Mouse (Mus musculus): ENCODE results near the gene Ccndbp1. TPM values are rescaled to one million over a fixed set of nuclear protein-coding genes. Genes with fewer than 3 reads are reported as not detected.

The Ccndbp1 gene
- total and polyA plus RNA-seq, 3 experiments = 23.4 to 38.8 (median 33.4) TPM

GRCm38 (mm10) chr2:120970559-120971080 lies 37.6 kb upstream of the Ccndbp1 start, which contains the start of gene Ubr1:
TSS of gene Ubr1 (minus strand) at chr2:120970715.
- dilution Hi-C loops (cut with MboI; ENCODE audit: extremely low pct_ligation_motif_present, extremely low pct_unique_long_range_greater_than_20kb, low sequenced_read_pairs) (no loop called here), in situ Hi-C loops (cut with MboI; ENCODE audit: low pct_ligation_motif_present, low pct_unique_long_range_greater_than_20kb, low sequenced_read_pairs) (no loop called here)
- TF ChIP-seq UBTF (IDR thresholded peaks at IDR 0.05; ENCODE audit: low read depth, low read length) = peak; percentile 85; the same call in 1 of the 2 replicates
- peak; percentile 67; the same call in 1 of the 2 replicates for TF ChIP-seq MEF2A (IDR thresholded peaks at IDR 0.05; ENCODE audit: borderline replicate concordance, low read depth, low read length)
- no peak for TF ChIP-seq E2F4 (IDR thresholded peaks at IDR 0.05; ENCODE audit: insufficient replicate concordance, low read depth, low read length)
- no peak for TF ChIP-seq GABPA (IDR thresholded peaks at IDR 0.05; ENCODE audit: insufficient replicate concordance, low read depth, low read length)
- peak; percentile 98 for TF ChIP-seq NELFE (IDR thresholded peaks at IDR 0.05; ENCODE audit: low read depth, low read length)
- no peak for TF ChIP-seq RAD21 (IDR thresholded peaks at IDR 0.05; ENCODE audit: low read depth, low read length)
- TF ChIP-seq KAT2A (IDR thresholded peaks at IDR 0.05; ENCODE audit: insufficient replicate concordance, low read length) = peak; percentile 83; the same call in 1 of the 2 replicates
- TF ChIP-seq MXI1 (IDR thresholded peaks at IDR 0.05; ENCODE audit: low read depth, low read length) = peak; percentile 49; the same call in 1 of the 2 replicates
- TF ChIP-seq MAFK (IDR thresholded peaks at IDR 0.05; ENCODE audit: insufficient replicate concordance, low read length) = no peak
- TF ChIP-seq NRF1 (IDR thresholded peaks at IDR 0.05; ENCODE audit: low read depth, low read length) = peak; percentile 51; the same call in 1 of the 2 replicates
- no peak for TF ChIP-seq JUN (IDR thresholded peaks at IDR 0.05; ENCODE audit: insufficient read depth, low read depth, low read length)
- peak; percentile 98 for TF ChIP-seq POLR2A (IDR thresholded peaks at IDR 0.05; ENCODE audit: low read depth, low read length)
- TF ChIP-seq POLR2AphosphoS2 (IDR thresholded peaks at IDR 0.05; ENCODE audit: low read depth, low read length) = peak; percentile 86; the same call in 1 of the 2 replicates
- no peak for TF ChIP-seq SMC3 (IDR thresholded peaks at IDR 0.05; ENCODE audit: low read depth, low read length)
- peak; percentile 92 for TF ChIP-seq TCF12 (IDR thresholded peaks at IDR 0.05; ENCODE audit: low read depth, low read length)
- 0 out of 2 replicates have a peak, but pooled peaks have one; percentile 17 for TF ChIP-seq CHD2 (IDR thresholded peaks at IDR 0.05; ENCODE audit: low read length)
- peak; percentile 97 for TF ChIP-seq ELF1 (IDR thresholded peaks at IDR 0.05; ENCODE audit: low read depth, low read length)
- TF ChIP-seq USF2 (conservative IDR thresholded peaks at IDR 0.05; ENCODE audit: low read depth, low read length) = no peak
- no peak for TF ChIP-seq CTCF (conservative IDR thresholded peaks at IDR 0.05 in 1 of 2, IDR thresholded peaks at IDR 0.05 in 1 of 2; ENCODE audit: low read depth in 2 of 2, low read length in 2 of 2)
- TF ChIP-seq BHLHE40 (IDR thresholded peaks at IDR 0.05; ENCODE audit: low read depth, low read length) = no peak
- TF ChIP-seq ETS1 (conservative IDR thresholded peaks at IDR 0.05; ENCODE audit: low read depth, low read length) = no peak
- peak; percentile 91 for TF ChIP-seq HCFC1 (IDR thresholded peaks at IDR 0.05; ENCODE audit: low read depth, low read length)
- TF ChIP-seq IRF4 (IDR thresholded peaks at IDR 0.05; ENCODE audit: low read depth, low read length) = peak; percentile 16; the same call in 1 of the 2 replicates
- TF ChIP-seq ZMIZ1 (IDR thresholded peaks at IDR 0.05; ENCODE audit: low read depth, low read length) = peak; percentile 74; the same call in 1 of the 2 replicates
- no peak for TF ChIP-seq RCOR1 (conservative IDR thresholded peaks at IDR 0.05; ENCODE audit: low read depth, low read length)
- TF ChIP-seq MYC (IDR thresholded peaks at IDR 0.05; ENCODE audit: low read depth, low read length) = 0 out of 2 replicates have a peak, but pooled peaks have one; percentile 26
- TF ChIP-seq PAX5 (IDR thresholded peaks at IDR 0.05; ENCODE audit: low read length) = no peak
- TF ChIP-seq SIN3A (IDR thresholded peaks at IDR 0.05; ENCODE audit: low read length) = peak; percentile 88
- Histone ChIP-seq H3K36me3 (replicated peaks in 1 of 2; ENCODE audit: control insufficient read depth in 1 of 2, insufficient read depth in 1 of 2, low read length in 1 of 2) (peaks cover 0 to 17% of the 10 kb centered on the region in 2 experiments), H3K4me2 (ENCODE audit: insufficient read depth, low read depth, poor library complexity, severe bottlenecking) (peak within 1 kb of the TSS; percentile 99), H3K9ac (ENCODE audit: insufficient read depth, low read depth) (peak within 1 kb of the TSS; percentile 91), H3K9me3 (replicated peaks; ENCODE audit: low read length) (no peaks in the 10 kb centered on the region), H3K79me2 (replicated peaks; ENCODE audit: control insufficient read depth, extremely low read depth, insufficient read depth, poor library complexity, severe bottlenecking) (peaks cover 33% of the 10 kb centered on the region), H3K4me3 (replicated peaks in 1 of 3; ENCODE audit: low read depth in 2 of 3, low read length in 2 of 3, poor library complexity in 1 of 3) (peak within 1 kb of the TSS; percentile 83 to 98 (median 89)), H3K27me3 (replicated peaks) (no peaks in the 10 kb centered on the region), H3K27ac (ENCODE audit: insufficient read depth, low read depth) (peak within 1 kb of the TSS; percentile 39), H3K4me1 (ENCODE audit: control insufficient read depth in 1 of 2, insufficient read depth in 2 of 2) (peaks cover 0 to 29% of the 10 kb centered on the region in 2 experiments; a peak in 2 of 4 replicates)
- peak; percentile 91 for DNase-seq (ENCODE audit: extremely low read depth)

All from CH12.LX (cell line).